Mouse (Mus musculus) kidney, postnatal 25 days (tissue): ENCODE results near the gene Tmem156.

Source experiments
- DNase-seq, 2 experiments: peaks; one replicate each; pipeline ENCODE4 v3.0.0; 2021; ENCODE audit warnings: mixed read lengths in 2 of 2

The Tmem156 gene

GRCm38 (mm10) chr5:65046442-65047284 lies 45.3 kb downstream of the Tmem156 start:
- no peak for DNase-seq

GRCm38 (mm10) chr5:65045642-65046370 lies 46.1 kb downstream of the Tmem156 start:
- no peak for DNase-seq

GRCm38 (mm10) chr5:65043407-65043895 lies 48.5 kb downstream of the Tmem156 start:
- no peak for DNase-seq

GRCm38 (mm10) chr5:65040463-65040862 lies 51.5 kb downstream of the Tmem156 start:
- DNase-seq, result peak in 1 of 2 experiments; percentile 25

- peak; percentile 45 to 54 for DNase-seq
Measured at GRCm38 (mm10) chr5:65038811-65039571, 52.9 kb downstream of the Tmem156 start.

GRCm38 (mm10) chr5:65038305-65038704 lies 53.6 kb downstream of the Tmem156 start:
- no peak for DNase-seq

- no peak for DNase-seq
Measured at GRCm38 (mm10) chr5:65036597-65036996, 55.3 kb downstream of the Tmem156 start.

GRCm38 (mm10) chr5:65028019-65028418 lies 63.9 kb downstream of the Tmem156 start:
- no peak for DNase-seq

- DNase-seq, result peak; percentile 49 to 53
Measured at GRCm38 (mm10) chr5:65026776-65027175, 65.2 kb downstream of the Tmem156 start.

GRCm38 (mm10) chr5:65025916-65026315 lies 66.0 kb downstream of the Tmem156 start:
- peak in 1 of 2 experiments; percentile 64 for DNase-seq

- DNase-seq, result no peak
Measured at GRCm38 (mm10) chr5:65024641-65025040, 67.3 kb downstream of the Tmem156 start.

- DNase-seq, result no peak
Measured at GRCm38 (mm10) chr5:65022006-65022405, 69.9 kb downstream of the Tmem156 start.

- DNase-seq, result peak; percentile 78 to 90
Measured at GRCm38 (mm10) chr5:65019823-65020222, 72.1 kb downstream of the Tmem156 start.

- no peak for DNase-seq
Measured at GRCm38 (mm10) chr5:65019109-65019508, 72.8 kb downstream of the Tmem156 start.

GRCm38 (mm10) chr5:65015508-65015907 lies 76.4 kb downstream of the Tmem156 start:
- DNase-seq, result no peak

GRCm38 (mm10) chr5:65011901-65012573 lies 79.9 kb downstream of the Tmem156 start:
- DNase-seq, result no peak

- DNase-seq, result no peak
Measured at GRCm38 (mm10) chr5:65006011-65006491, 85.9 kb downstream of the Tmem156 start.

GRCm38 (mm10) chr5:65005251-65005650 lies 86.7 kb downstream of the Tmem156 start:
- DNase-seq, result no peak
